Mouse (Mus musculus) spleen, embryonic (tissue): ENCODE results near the gene Ms4a5.

Source experiments
- CTCF ChIA-PET: fragments of 350-600 bp; sonication (Branson Sonifier 250); formaldehyde crosslinking; loops from one replicate; lab custom pipeline; 2022; lab: Charles Lee

Gene Ms4a5

GRCm38 (mm10) chr19:11234244-11234643 lies 49.4 kb downstream of the Ms4a5 start:
- CTCF ChIA-PET: no interaction called here

- CTCF ChIA-PET: no interaction called here
Measured at GRCm38 (mm10) chr19:11232348-11232747, 51.3 kb downstream of the Ms4a5 start, which contains the start of gene Ms4a12. Ms4a12 (minus strand) TSS chr19:11232448.
